Mouse (Mus musculus): ENCODE measurements at regions not wholly inside any gene's neighbourhood (a gene's known extent, or its start where the extent isn't known, plus 50 kb on each side); places are given as distances from the start of the nearest gene placed in this dataset.

DNA sequence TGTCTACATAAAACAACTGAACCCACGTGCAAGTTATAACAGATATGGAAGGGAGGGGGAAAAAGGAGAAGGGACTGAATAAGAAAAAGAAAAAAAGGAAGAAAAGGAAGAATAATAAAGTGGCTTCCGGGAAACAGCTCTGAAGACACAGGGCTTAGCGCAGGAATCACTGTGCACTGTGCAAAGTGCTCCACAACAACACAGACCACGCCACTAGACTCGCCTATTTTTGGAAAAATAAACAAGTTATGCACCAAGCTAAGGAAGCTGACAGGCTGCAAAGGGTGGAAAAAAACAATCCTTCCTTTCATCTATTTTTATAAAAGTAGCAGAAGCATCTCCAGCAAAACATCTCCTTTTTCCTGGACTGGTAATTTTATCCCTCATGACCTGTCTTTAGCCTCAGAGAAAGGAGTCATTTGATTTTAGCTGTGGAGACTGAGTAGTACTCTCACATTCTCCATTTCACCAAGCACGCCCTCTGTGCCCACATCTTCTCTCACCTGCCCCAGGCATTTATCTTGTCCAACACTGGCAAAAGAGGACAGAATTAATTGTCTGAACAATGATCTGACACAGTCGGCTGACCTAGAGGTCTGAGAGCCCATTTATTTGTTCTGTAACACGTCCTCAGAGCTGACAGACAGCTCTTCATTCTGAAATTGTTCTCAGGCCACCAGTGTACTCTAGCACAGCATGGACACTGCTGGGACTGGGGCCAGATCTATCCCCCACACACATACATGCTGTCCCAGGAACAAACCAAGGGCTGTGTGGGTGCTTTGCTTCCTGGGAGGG is 60.4 kb upstream of the Hddc2 start:
- Histone ChIP-seq H3K4me3 (replicated peaks; ENCODE audit: low read length) (no peak overlapping the region), H3K27me3 (replicated peaks; ENCODE audit: control insufficient read depth, insufficient read depth, low read length) (no peaks in the 10 kb centered on the region), H3K36me3 (ENCODE audit: control insufficient read depth, insufficient read depth) (no peaks in the 10 kb centered on the region), H3K9ac (replicated peaks; ENCODE audit: low read depth, low read length) (no peak overlapping the region), H3K9me3 (ENCODE audit: control insufficient read depth, low read length) (no peaks in the 10 kb centered on the region), H3K4me2 (ENCODE audit: low read length) (no peak overlapping the region), H3K4me1 (replicated peaks; ENCODE audit: control insufficient read depth, insufficient read depth, low read length) (no peaks in the 10 kb centered on the region), H3K27ac (ENCODE audit: low read length) (no peak overlapping the region)
- 69% methylated on average over 8 of the region's 8 CpGs for WGBS
- no peak for ATAC-seq

GRCm38 (mm10) chr10:31256934-31257333 is 56.2 kb upstream of the Hddc2 start:
- WGBS, result 61% methylated on average over 1 of the region's 1 CpGs
- no peak overlapping the region for H3K9ac ChIP-seq (replicated peaks; ENCODE audit: low read depth, low read length)
- no peaks in the 10 kb centered on the region for H3K4me1 ChIP-seq (replicated peaks; ENCODE audit: control insufficient read depth, insufficient read depth, low read length)
- ATAC-seq, result no peak
- H3K27me3 ChIP-seq (replicated peaks; ENCODE audit: control insufficient read depth, insufficient read depth, low read length), result no peaks in the 10 kb centered on the region
- no peak overlapping the region for H3K4me2 ChIP-seq (ENCODE audit: low read length)
- H3K36me3 ChIP-seq (ENCODE audit: control insufficient read depth, insufficient read depth), result no peaks in the 10 kb centered on the region
- H3K27ac ChIP-seq (ENCODE audit: low read length), result no peak overlapping the region
- no peak overlapping the region for H3K4me3 ChIP-seq (replicated peaks; ENCODE audit: low read length)
- H3K9me3 ChIP-seq (ENCODE audit: control insufficient read depth, low read length), result no peaks in the 10 kb centered on the region

DNA sequence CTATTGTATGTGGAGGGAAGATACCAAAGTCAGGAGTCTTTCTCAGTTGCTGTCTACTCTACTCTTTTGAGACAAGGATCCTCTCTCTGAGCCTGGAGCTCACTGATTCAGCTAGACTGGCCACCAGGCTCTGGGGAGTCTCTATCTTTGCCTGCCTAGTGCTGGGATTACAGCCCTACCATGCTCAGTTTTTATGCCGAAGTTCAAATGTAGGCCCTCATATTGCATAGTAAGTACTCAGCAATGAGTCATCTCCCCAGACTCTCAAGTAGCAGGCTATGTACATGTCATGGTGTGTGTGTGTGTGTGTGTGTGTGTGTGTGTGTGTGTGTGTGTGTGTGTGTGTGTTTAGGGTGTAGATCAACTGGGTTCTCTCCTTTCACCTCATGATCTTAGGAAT is 55.6 kb upstream of the Hddc2 start:
- H3K4me1 ChIP-seq (replicated peaks; ENCODE audit: control insufficient read depth, insufficient read depth, low read length), result no peaks in the 10 kb centered on the region
- H3K9me3 ChIP-seq (ENCODE audit: control insufficient read depth, low read length), result no peaks in the 10 kb centered on the region
- H3K27ac ChIP-seq (ENCODE audit: low read length), result no peak overlapping the region
- H3K9ac ChIP-seq (replicated peaks; ENCODE audit: low read depth, low read length), result no peak overlapping the region
- H3K4me2 ChIP-seq (ENCODE audit: low read length), result no peak overlapping the region
- WGBS, result 94% methylated on average over 1 of the region's 1 CpGs
- H3K27me3 ChIP-seq (replicated peaks; ENCODE audit: control insufficient read depth, insufficient read depth, low read length), result no peaks in the 10 kb centered on the region
- H3K36me3 ChIP-seq (ENCODE audit: control insufficient read depth, insufficient read depth), result no peaks in the 10 kb centered on the region
- H3K4me3 ChIP-seq (replicated peaks; ENCODE audit: low read length), result no peak overlapping the region
- ATAC-seq, result no peak

GRCm38 (mm10) chr10:31260914-31261313 is 52.3 kb upstream of the Hddc2 start:
- WGBS, result 88% methylated on average over 7 of the region's 7 CpGs
- Histone ChIP-seq H3K27ac (ENCODE audit: low read length) (no peak overlapping the region), H3K27me3 (replicated peaks; ENCODE audit: control insufficient read depth, insufficient read depth, low read length) (no peaks in the 10 kb centered on the region), H3K4me2 (ENCODE audit: low read length) (no peak overlapping the region), H3K4me1 (replicated peaks; ENCODE audit: control insufficient read depth, insufficient read depth, low read length) (no peaks in the 10 kb centered on the region), H3K9ac (replicated peaks; ENCODE audit: low read depth, low read length) (no peak overlapping the region), H3K4me3 (replicated peaks; ENCODE audit: low read length) (no peak overlapping the region), H3K36me3 (ENCODE audit: control insufficient read depth, insufficient read depth) (no peaks in the 10 kb centered on the region), H3K9me3 (ENCODE audit: control insufficient read depth, low read length) (no peaks in the 10 kb centered on the region)
- no peak for ATAC-seq
